Comparison of ENCODE assay signal across 8 mouse cellular contexts in the genomic region with DNA sequence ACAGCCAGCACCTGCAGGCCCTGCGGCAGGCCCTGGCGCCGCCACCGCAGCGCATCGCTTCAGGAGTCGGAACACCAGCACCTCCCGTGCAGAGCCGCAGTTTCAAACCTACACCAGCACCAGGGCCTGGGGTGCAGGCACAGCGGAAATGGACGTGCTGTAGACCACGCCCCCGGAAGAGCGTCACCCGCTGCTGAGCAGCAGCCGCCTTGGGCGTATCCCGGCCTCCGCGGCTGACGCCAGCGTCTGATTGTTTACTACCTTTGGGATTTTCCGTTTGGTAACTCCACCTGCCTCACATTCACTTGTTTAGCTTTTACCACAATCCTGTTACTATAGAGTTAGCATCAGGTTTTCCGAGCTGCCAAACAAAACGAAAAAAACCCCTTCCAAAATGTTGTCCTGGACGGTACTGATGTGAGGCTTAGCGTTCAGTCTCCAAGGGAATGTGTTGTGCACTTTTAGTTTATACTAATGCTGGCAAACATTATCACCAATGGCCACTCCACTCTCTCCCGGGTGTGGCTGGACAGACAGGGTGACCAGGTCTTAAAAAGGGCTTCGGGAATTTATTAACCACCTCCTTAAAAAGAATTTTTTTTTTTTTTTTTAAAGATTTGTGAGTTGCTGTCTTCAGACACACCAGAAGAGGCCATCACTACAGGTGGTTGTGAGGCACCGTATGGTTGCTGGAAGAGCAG. TPM values are rescaled to one million over a fixed set of nuclear protein-coding genes. Genes with fewer than 3 reads are reported as not detected.
DNase-seq lines count a peak whose midpoint lies in the region; ATAC-seq lines count a peak whose summit lies in the region.

Gene Polg2 (minus strand): TSS at position 150 of the 701 bp plus-strand sequence.

- peak within 1 kb of the TSS; percentile 82 for H3K4me2 ChIP-seq in hindbrain, embryonic 11.5 days (replicated peaks; ENCODE audit: low read depth, low read length)

- peak within 1 kb of the TSS; percentile 77 for H3K4me3 ChIP-seq in hindbrain, embryonic 11.5 days (ENCODE audit: low read depth, low read length)

- DNase-seq in MN1 (ENCODE audit: low spot score), result peak; percentile 92
- peak; percentile 86 for DNase-seq in cerebellum, adult 9-10 months
- peak; percentile 85 to 92 for DNase-seq in frontal cortex, adult 2 months (ENCODE audit: extremely low spot score in 1 of 2, low spot score in 1 of 2)
- DNase-seq in hindbrain, embryonic 11.5 days (ENCODE audit: low spot score), result peak; percentile 95
- peak; percentile 88 to 91 for DNase-seq in layer of hippocampus, postnatal 10 days (ENCODE audit: low spot score in 2 of 2)
- DNase-seq in lung, postnatal 10 days, result peak; percentile 93
- peak; percentile 89 for DNase-seq in ovary, postnatal 36 days (ENCODE audit: low spot score)
- peak; percentile 92 for DNase-seq in thymus, postnatal 25 days

- 2% methylated on average over 30 of the region's 30 CpGs for WGBS in hindbrain, embryonic 11.5 days

- H3K36me3 ChIP-seq in hindbrain, embryonic 11.5 days (ENCODE audit: control insufficient read depth, insufficient read depth, low read length), result peaks cover 13% of the 10 kb centered on the region

- H3K27ac ChIP-seq in hindbrain, embryonic 11.5 days (ENCODE audit: low read depth, low read length), result peak within 1 kb of the TSS; percentile 86

- no peaks in the 10 kb centered on the region for H3K4me1 ChIP-seq in hindbrain, embryonic 11.5 days (replicated peaks; ENCODE audit: control insufficient read depth, insufficient read depth, low read length)

- peak; percentile 99 for ATAC-seq in hindbrain, embryonic 11.5 days (ENCODE audit: low FRiP score)

- peak within 1 kb of the TSS; percentile 86 for H3K9ac ChIP-seq in hindbrain, embryonic 11.5 days (ENCODE audit: low read depth, low read length)

- H3K9me3 ChIP-seq in hindbrain, embryonic 11.5 days (ENCODE audit: control insufficient read depth, low read length), result no peaks in the 10 kb centered on the region

- no peaks in the 10 kb centered on the region for H3K27me3 ChIP-seq in hindbrain, embryonic 11.5 days (ENCODE audit: control insufficient read depth, insufficient read depth, low read length)

RNA-seq across cellular contexts. Expression of gene Polg2, which starts in this region (rescaled TPM):
- 5.6 and 5.9 TPM in 2 replicates for polyA plus RNA-seq in frontal cortex, adult 2 months (2012; rRNA removed)
- polyA plus RNA-seq in hindbrain, embryonic 11.5 days (2014; fragmentation: Nextera tagmentation; extraction: Ambion mirVana), result 9.5 and 11.0 TPM in 2 replicates
- 1 to 10 TPM; 3.9 to 5.6 TPM for total RNA-seq in layer of hippocampus, postnatal 10 days (2021)

Comparison
In these comparisons a context has a peak if more than half of its experiments do, and no peak if none do; other contexts are left out.
1. Peak in every context shown above with its lines: DNase-seq, ATAC-seq, H3K4me3 ChIP-seq and H3K27ac ChIP-seq.